16 mouse cellular contexts compared by ENCODE assay signal in the genomic region with DNA sequence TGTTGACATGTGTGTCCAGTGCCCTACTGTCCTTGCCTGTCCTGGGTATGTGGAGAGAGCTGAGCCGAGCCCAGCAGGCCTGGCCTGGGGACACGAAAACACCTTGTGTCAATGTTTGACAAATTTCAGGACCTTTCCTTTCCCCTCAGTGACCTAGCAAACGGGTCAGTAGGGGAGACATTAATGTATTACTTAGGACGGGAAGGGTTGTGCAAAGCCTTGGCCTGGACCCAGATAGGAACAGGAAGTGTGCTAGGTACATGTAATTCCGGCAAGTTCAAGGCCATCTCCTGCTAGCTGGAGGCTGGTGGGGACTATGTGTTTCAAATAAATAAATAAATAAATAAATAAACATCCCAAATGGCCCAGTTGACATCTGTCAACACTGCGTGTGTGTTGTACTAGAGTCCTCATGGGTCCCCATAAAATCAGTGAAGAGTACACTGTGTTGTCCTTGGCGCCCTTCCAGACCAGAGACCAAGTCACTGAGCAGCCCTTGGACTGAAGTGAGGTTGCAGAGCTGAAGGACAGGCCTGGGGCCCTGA. TPM values are rescaled to one million over a fixed set of nuclear protein-coding genes. Genes with fewer than 3 reads are reported as not detected.
DNase-seq lines count a peak whose midpoint lies in the region; ATAC-seq lines count a peak whose summit lies in the region.
"Had no signal": no experiment of that assay in that cellular context is flagged by ENCODE, and none has a peak within 500 bp of the region (broad histone marks: within the 10 kb centered on the region; RNA-seq: fewer than 3 reads in every experiment).

No protein-coding gene starts in this region.

- H3K4me1 ChIP-seq in kidney, embryonic 15.5 days = peaks cover 45% of the 10 kb centered on the region
- H3K4me1 ChIP-seq in liver, embryonic 13.5 days (replicated peaks) = peaks cover 52% of the 10 kb centered on the region

- H3K4me3 ChIP-seq in kidney, embryonic 15.5 days (replicated peaks) = no peak overlapping the region
- H3K4me3 ChIP-seq in liver, embryonic 13.5 days (replicated peaks) = no peak overlapping the region
- H3K4me3 ChIP-seq: heart, embryonic 12.5 days; hindbrain, embryonic 13.5 days; layer of hippocampus, adult 2 months; midbrain, embryonic 10.5 days; neural tube, embryonic 13.5 days had no signal

- peak; percentile 27 for ATAC-seq in kidney, embryonic 15.5 days (replicated peaks; ENCODE audit: low FRiP score)
- peak; percentile 39 for ATAC-seq in liver, embryonic 13.5 days (ENCODE audit: low read depth)
- ATAC-seq: lung, postnatal 0 days had no signal

- H3K36me3 ChIP-seq in kidney, embryonic 15.5 days = peaks cover 9% of the 10 kb centered on the region
- peaks cover 14% of the 10 kb centered on the region for H3K36me3 ChIP-seq in liver, embryonic 13.5 days
- H3K36me3 ChIP-seq: hindbrain, embryonic 13.5 days; neural tube, embryonic 13.5 days had no signal

- no peaks in the 10 kb centered on the region for H3K9me3 ChIP-seq in kidney, embryonic 15.5 days (replicated peaks)
- no peaks in the 10 kb centered on the region for H3K9me3 ChIP-seq in liver, embryonic 13.5 days (replicated peaks)
- H3K9me3 ChIP-seq: heart, embryonic 12.5 days; hindbrain, embryonic 13.5 days; midbrain, embryonic 10.5 days; neural tube, embryonic 13.5 days had no signal

- H3K27ac ChIP-seq in kidney, embryonic 15.5 days = peak overlapping the region; percentile 89; the same call in 1 of the 2 replicates
- H3K27ac ChIP-seq in liver, embryonic 13.5 days = peak overlapping the region; percentile 83
- H3K27ac ChIP-seq: hindbrain, embryonic 13.5 days; layer of hippocampus, adult 2 months; neural tube, embryonic 13.5 days had no signal

- no peaks in the 10 kb centered on the region for H3K27me3 ChIP-seq in kidney, embryonic 15.5 days
- H3K27me3 ChIP-seq in liver, embryonic 13.5 days = no peaks in the 10 kb centered on the region
- H3K27me3 ChIP-seq: heart, embryonic 12.5 days; hindbrain, embryonic 13.5 days; neural tube, embryonic 13.5 days had no signal

- H3K4me2 ChIP-seq in kidney, embryonic 15.5 days = no peak overlapping the region
- no peak overlapping the region for H3K4me2 ChIP-seq in liver, embryonic 13.5 days
- H3K4me2 ChIP-seq: heart, embryonic 12.5 days had no signal

- WGBS in kidney, embryonic 15.5 days = 39% methylated on average over 7 of the region's 7 CpGs
- 65% methylated on average over 7 of the region's 7 CpGs for WGBS in liver, embryonic 13.5 days (ENCODE audit: insufficient replicate concordance)

- peak; percentile 35 for DNase-seq in cerebellum, adult 9-11 months
- no peak for DNase-seq in cerebellum, postnatal 36 days
- peak; percentile 60 for DNase-seq in adipocyte (ENCODE audit: low spot score)
- DNase-seq in liver, embryonic 13.5 days = no peak
- no peak for DNase-seq in Muller cell, postnatal 12 days (ENCODE audit: inconsistent ontology term)
- DNase-seq in thymus, postnatal 14 days = no peak
- no peak for DNase-seq in urinary bladder, postnatal 10 days (ENCODE audit: low spot score)
- DNase-seq: cerebellum, adult 11 months; right cerebral cortex, postnatal 25 days had no signal

- no peak overlapping the region for H3K9ac ChIP-seq in kidney, embryonic 15.5 days
- no peak overlapping the region for H3K9ac ChIP-seq in liver, embryonic 13.5 days
- H3K9ac ChIP-seq: heart, embryonic 12.5 days; hindbrain, embryonic 13.5 days; neural tube, embryonic 13.5 days had no signal

RNA-seq across cellular contexts. Expression of a gene that starts 1.3 kb away (rescaled TPM):
- 86.7 and 97.2 TPM in 2 replicates for polyA plus RNA-seq in kidney, embryonic 15.5 days (2015; fragmentation: Nextera tagmentation; extraction: Ambion mirVana)
- polyA plus RNA-seq in liver, embryonic 13.5 days (2015; fragmentation: Nextera tagmentation; extraction: Ambion mirVana) = 92.2 and 95.0 TPM in 2 replicates

RNA-seq across cellular contexts. Expression of a gene that starts 32.3 kb away (rescaled TPM):
- polyA plus RNA-seq in kidney, embryonic 15.5 days (2015; fragmentation: Nextera tagmentation; extraction: Ambion mirVana) = 23.0 and 24.1 TPM in 2 replicates
- polyA plus RNA-seq in liver, embryonic 13.5 days (2015; fragmentation: Nextera tagmentation; extraction: Ambion mirVana) = 5.2 and 6.6 TPM in 2 replicates

RNA-seq across cellular contexts. Expression of a gene that starts 38.5 kb away (rescaled TPM):
- 40.9 and 48.4 TPM in 2 replicates for polyA plus RNA-seq in kidney, embryonic 15.5 days (2015; fragmentation: Nextera tagmentation; extraction: Ambion mirVana)
- polyA plus RNA-seq in liver, embryonic 13.5 days (2015; fragmentation: Nextera tagmentation; extraction: Ambion mirVana) = 30.3 and 36.7 TPM in 2 replicates

Comparison
In these comparisons a context has a peak if more than half of its experiments do, and no peak if none do; other contexts are left out.
1. DNase-seq: peak in cerebellum, adult 9-11 months (single experiment) and adipocyte (single experiment); none in cerebellum, postnatal 36 days (0 of 2), liver, embryonic 13.5 days (single experiment), Muller cell, postnatal 12 days (single experiment), thymus, postnatal 14 days (single experiment) and urinary bladder, postnatal 10 days (single experiment).